Mouse (Mus musculus) ovary, postnatal 10 days (tissue): Measurements from ENCODE around the gene Plekhn1.

ENCODE experiments used
- DNase-seq: peaks from one replicate; pipeline ENCODE4 v3.0.0; 2022; ENCODE audit warnings: low spot score

Gene Plekhn1

DNA sequence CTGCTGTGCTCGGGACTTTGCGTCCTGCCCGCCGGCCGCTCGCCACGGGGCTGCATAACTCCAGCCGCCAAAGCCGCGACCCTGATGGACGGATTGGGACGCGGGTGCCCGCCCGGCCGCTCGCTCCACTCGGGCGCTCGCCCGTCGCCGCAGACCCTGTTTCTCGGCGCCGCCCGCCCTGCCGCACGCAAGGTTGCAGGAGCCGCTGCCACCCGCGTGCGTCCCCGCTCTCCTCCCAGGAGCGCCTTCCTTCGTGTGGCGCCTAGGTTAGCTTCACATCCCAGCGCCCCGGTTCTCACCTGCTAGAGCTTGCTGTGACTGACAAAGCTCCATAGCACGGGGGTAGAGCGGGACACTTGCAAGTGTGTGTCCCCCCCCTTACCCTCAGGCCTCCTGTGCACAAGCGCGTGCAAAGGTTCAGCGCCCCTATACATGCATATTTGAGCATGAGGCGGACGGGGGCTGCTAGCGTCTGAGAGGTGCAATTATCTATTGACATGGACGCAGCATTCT lies at the start of gene Plekhn1:
Gene Plekhn1 (minus strand): TSS at position 157 of the 513 bp plus-strand sequence.
- DNase-seq: peak; percentile 40

DNA sequence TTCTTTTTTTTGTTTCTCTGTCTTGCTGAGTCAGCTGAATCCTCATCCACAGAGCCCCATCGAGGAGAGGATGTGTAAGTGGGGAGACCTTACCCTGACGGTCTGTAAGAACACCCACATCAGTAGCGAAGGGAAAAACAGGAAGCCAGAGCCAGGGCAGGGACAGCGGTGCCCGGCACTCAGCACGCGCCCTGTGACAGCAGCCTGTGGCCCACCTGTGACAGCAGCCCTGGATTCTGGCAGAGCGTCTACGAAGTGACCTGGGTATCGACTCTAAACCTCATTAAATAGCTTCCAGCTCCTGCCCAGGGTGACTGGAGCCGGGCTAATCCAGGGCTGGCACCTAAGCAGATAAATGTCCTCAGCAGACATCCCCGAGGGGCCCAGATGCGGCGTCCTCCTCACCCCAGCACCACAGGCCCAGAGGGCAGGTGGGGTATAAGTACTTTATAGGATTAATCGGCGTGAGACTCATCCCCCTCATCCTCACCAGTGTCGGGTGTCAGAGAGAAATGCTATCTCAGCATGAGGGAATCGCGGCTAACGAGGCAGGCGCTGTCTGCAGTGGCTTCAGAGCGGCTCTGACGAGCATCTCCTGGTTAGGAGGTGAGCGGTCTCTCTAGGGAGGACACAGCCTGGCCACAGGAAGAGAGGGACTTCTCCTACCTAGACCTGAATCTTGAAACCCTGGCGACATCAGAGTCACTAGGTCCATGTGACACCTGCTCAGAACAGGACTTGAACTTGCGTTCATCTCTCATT lies 20.6 kb upstream of the Plekhn1 start, which contains the start of gene Samd11:
Gene Samd11 (minus strand): TSS at position 580 of the 762 bp plus-strand sequence.
- no peak for DNase-seq

DNA sequence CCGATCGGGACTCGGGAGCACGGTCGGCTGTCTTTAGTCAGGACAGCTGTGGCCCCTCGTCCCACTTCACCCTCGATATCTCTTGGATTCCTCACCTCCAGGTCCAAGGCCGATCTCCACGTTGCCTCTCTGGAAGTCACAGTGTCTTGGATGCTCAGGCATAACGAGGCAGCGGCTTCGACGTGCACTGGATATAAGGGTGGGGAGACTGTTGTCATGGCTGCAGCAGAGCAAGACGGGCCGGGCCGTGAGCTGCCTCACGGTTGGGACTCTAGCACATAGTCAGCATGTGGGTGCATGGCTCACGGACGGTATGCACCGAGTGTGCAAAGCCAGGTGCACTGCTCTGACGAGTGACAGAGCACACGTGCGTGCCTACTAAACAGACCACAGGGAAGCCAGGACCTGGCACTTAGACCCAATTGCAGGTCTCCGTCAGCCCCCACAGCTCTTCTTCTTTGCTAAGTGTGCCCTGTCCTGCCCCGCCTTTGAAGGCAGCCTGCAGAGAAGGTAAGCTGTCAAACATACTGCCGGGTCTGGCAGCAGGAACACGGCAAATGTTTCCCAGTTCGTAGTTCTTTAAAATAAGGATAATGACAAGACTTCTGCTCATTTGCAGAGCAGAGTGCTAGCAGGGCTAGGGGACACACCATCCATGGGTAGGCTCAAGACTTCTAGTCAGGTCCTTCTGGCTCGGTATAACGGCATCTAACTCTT lies 19.9 kb upstream of the Plekhn1 start:
- DNase-seq: no peak

DNA sequence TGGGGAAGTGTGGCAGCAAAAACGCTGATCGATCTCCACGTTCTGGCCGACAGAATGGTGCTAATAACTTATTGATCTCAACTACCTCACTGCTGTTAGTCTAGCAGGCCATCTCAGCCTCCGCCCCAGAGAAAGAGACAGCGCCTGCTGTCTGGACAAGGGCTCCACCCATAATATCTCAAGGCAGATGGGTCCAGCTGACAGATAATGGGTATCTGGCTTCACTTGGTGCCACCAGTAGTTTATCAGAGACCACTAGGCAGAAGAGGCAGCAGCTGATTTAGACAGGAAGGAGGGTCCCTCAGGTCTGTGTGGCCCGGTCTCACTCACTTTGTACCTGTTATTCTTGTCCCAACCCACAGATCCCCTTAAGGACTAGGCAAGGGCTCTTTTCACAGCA lies 18.4 kb upstream of the Plekhn1 start:
- DNase-seq: no peak

DNA sequence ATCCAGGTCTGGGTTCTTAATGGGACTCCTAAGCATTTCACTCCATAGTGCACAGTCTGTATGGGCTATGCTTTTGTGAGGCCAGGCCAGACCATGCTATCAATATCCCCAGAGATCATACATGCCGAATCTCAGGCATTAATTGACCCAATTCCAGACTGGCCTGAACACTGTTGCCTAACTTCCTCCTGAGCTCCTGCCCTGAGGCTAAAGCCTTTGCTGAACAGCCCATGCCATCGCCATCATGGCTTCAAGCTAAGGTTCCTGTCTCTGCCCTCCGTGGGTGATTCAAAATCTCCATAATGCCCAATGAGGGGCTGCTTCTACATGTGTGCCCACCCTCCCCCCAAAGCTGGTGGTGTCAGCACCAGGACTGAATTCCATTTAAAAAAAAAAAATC lies 18.0 kb upstream of the Plekhn1 start:
- no peak for DNase-seq

DNA sequence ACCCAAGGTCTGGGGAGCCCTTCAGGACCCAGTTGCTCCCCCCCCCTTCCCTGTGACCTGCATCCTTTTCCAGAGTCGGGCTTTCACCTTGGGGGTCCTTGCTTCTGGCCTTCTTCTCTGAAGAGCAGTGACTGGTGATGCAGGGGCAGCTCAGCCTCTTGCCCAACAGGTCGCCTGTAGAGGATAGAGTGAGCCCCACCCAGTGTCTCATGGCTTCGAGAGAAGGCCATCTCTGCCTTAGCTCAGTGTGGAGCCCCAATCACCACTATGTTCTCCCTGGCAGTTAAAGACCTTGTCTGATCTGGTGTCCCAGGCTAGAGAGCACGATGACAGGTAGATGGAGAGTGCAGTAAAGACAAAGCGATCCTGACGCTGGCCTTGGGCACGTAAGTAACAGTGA lies 17.5 kb upstream of the Plekhn1 start:
- no peak for DNase-seq

GRCm38 (mm10) chr4:156251081-156251480 lies 16.4 kb upstream of the Plekhn1 start:
- DNase-seq: no peak

DNA sequence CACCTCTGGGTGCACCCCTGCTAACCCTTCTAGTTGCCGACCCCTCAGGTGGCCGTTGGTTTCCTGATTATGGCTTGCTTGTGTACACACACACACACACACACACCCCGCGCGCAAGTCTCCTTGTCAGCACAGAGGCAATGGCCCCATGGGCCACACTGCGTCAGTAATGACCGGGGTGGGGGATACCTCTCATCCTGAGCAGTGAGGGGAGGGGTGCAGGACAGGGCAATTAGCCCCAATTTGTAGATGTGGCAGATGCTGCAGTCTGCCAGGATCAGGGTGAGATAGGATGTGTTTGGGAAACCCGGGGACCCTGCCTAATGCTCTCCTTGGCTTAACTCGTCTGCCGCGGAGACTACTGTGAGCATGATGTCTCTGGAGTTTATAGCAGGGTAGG lies 14.9 kb upstream of the Plekhn1 start:
- DNase-seq: no peak

DNA sequence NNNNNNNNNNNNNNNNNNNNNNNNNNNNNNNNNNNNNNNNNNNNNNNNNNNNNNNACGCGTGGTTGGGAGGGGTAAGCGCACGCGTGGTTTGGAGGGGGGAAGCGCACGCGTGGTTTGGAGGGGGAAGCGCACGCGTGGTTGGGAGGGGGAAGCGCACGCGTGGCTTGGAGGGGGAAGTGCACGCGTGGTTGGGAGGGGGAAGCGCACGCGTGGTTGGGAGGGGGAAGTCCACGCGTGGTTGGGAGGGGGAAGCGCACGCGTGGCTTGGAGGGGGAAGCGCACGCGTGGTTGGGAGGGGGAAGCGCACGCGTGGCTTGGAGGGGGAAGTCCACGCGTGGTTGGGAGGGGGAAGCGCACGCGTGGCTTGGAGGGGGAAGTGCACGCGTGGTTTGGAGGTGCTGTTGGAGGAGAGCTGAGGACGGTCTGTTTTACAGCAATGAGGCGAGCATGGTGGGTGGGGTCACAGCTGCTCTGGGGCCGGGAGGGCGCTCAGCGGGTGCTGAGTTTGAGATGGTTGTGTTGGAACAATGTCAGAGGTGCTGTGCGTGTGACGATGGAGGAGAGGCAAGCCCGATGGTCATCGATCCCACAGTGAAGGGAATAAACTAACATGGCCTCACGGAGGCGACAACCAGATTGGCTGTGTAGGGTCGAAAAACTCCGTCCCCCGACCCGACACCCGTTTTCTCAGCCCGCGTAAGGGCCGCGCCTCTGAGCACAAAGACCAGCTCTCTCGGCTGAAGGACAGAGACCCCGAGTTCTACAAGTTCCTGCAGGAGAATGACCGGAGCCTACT lies 2.2 kb upstream of the Plekhn1 start:
- no peak for DNase-seq

DNA sequence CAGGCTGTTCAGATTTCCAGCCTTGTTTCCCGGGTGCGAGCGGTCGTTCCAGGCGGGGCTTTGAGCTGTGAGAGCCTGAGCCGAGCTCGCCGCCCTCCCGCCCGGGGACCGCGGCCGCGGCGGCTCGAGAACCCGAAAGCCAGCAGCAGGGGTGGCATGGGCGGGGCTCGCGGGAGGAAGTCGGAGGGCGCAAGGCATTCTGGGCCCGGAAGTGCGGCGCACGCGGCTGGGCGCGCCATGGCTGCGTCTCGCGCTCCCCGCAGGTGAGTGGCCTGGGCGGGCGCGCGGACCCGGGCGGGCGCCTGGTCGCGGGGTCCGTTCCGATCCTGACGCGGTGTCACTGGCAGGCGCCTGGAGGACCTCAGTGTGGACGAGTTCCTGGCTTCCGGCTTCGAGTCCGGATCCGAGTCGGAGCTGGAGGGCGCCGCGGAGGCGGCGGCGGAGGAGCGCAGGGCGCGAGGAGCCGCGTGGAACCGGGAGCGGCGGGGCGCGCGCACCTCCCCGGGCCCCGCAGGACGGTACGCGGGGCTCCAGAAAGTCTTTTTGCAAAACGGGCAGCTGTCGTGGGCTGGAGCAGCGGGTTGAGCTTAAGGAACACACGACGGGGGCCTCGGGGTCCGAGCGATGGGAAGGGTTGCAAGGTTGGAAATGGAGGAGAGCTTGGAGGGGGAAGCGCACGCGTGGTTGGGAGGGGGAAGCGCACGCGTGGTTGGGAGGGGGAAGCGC lies 1.3 kb upstream of the Plekhn1 start, which contains the start of gene Noc2l:
Gene Noc2l (plus strand): TSS at position 203 of the 726 bp plus-strand sequence.
- peak; percentile 66 for DNase-seq

DNA sequence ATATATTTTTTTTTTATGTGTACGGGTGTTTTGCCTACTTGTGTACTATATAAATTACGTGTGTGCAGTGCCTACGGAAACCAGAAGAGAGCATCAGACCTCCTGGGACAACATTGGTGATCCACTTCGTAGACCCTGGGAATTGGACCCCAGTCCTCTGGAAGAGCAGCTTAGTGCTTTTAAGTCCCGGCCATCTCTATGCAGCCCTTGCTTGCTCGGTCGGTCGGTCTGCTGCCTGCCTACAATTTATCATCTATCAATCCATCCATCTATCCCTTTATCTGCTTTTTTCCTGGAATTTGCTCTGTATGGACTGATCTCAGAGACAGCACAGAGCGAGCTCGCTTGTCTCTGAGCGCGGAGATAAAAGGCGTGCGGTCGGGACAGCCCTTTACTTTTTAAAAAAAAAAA lies 708 bp upstream of the Plekhn1 start:
- no peak for DNase-seq

GRCm38 (mm10) chr4:156234021-156234501 lies 596 bp downstream of the Plekhn1 start:
- no peak for DNase-seq

GRCm38 (mm10) chr4:156228393-156229024 lies 6.1 kb downstream of the Plekhn1 start:
- no peak for DNase-seq

DNA sequence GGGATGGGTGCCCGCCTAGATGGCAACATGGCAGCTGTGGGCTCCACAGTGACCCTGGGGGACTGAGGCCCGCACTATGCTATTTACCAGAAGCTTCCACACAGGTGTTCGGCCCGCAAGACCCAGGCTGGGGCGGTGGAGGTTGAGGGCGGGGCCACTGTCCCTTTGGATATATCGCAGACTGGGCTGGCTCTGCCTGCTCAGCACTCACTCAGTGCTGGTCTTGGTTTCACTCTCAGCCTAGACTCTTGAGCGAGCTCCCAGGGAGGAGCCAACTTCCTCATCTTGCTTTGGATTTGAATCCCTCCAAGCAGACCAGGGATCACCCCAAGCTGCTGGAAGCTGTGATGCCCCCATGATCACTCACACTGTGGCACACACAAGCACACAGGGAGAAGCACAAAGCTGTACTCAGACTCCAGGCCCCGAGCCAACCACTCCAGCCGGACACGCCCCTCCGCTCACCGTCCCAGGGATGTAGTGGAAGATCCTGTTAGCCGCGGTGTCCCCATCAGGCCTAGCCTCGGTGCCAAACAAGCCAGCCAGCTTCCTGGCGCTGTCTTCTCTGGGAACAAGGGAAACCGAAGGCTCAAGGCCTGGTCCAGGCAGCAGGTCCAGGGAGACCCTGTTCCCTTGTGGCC lies 6.8 kb downstream of the Plekhn1 start:
- DNase-seq: no peak

DNA sequence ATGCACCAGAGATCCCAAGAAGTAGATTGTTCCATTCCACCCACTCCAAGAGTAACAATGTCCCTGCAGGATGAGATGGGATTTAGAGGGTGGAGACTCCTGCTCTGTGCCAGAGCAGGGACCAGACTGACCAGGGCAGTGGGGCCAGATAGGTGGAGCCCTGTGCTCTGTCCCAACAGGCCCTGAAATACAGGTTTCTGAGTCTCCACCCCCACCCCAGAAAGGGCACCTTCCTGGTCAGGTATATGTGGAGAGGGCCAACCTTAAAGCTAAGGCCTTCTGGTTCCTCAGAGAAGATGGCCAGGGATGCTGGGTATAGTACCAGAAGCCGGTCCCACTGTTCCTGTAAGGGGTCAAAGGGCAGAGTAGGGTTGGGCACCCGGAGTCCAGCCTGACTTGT lies 10.4 kb downstream of the Plekhn1 start:
- no peak for DNase-seq

GRCm38 (mm10) chr4:156219936-156220335 lies 14.7 kb downstream of the Plekhn1 start:
- DNase-seq: no peak

DNA sequence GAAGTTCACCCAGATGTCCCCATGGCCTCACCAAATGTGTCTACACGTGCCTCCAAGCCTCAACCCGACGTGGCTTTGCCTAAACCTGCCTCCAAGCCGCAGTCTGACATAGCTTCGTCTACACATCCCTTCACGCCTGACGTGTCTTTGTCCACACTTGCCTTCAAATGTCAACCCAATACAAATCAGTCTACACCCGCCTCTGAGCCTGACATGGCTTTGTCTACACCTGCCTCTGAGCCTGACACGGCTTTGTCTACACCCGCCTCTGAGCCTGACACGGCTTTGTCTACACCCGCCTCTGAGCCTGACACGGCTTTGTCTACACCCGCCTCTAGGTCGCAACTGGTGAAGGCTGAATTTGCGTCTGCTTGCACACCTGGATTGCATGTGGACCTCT lies 16.8 kb downstream of the Plekhn1 start:
- no peak for DNase-seq

DNA sequence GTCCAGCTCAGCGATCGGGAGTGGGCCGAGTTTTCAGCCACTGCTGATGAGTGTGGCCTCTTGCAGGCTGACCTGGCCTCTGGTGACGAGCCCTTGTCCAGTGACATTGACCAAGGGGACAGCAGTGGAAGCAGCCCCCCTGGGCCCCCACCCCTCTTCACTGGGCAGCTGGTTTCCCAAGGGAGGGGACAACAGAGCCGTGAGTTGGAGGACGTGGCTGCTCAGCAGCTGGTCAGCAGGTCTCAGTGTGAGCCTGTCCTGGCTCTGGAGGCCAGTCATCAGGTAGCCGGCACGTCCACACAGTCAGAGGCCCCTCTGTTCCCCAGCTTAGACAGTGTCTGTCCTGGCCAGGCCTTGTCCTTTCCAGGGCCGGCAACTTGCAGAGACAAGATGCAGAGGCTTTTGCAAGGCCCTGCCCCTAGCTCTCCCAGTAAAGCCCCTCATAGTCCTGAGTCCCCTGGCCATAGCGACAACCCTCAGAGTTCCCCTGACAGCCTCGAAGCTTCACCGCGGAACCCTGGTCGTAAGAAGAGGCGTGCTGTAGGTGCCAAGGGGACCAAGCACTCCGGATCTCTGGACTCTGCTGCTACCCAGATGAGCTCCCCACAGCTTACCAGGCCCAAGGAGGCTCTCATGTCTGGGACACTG lies 17.5 kb downstream of the Plekhn1 start:
- DNase-seq: no peak

GRCm38 (mm10) chr4:156216196-156216595 lies 18.5 kb downstream of the Plekhn1 start:
- DNase-seq: no peak

DNA sequence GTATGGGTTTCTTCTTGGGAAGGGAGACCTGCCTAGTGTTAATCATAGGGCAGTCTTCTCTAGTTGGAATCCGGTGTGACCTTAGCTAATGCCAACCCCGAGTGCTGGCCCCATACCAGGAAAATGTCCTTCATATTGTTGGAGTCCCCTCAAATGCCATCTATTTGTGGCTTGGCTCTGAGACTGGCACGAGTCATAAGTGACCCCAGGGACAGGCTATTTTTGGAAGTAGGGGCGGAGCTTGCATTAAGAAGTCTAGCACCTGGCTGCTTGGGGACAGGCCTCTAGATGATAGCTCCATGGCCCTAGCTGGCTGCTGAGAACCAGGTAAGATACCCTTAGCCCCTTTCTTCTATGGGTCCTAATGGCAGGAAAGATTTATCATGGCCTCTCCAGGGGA lies 19.0 kb downstream of the Plekhn1 start, which contains the start of gene Perm1:
Gene Perm1 (plus strand): TSS at position 220 of the 400 bp plus-strand sequence.
- no peak for DNase-seq
